Mouse (Mus musculus) urinary bladder, adult 2 months (tissue): ENCODE measurements around the gene Fbxo21. TPM values are rescaled to one million over a fixed set of nuclear protein-coding genes. Genes with fewer than 3 reads are reported as not detected.

ENCODE experiments used
- DNase-seq: peaks from one replicate; pipeline ENCODE4 v3.0.0; 2022; ENCODE audit warnings: low spot score
- polyA plus RNA-seq: library from polyadenylated mRNA; depleted of rRNA; stranded (reverse); fragments of >200 nt; gene quantifications from 2 replicates; pipeline ENCODE4 v1.2.3, GENCODE M21; 2012

Gene Fbxo21
- polyA plus RNA-seq, 1 experiment = 35.1 TPM

DNA sequence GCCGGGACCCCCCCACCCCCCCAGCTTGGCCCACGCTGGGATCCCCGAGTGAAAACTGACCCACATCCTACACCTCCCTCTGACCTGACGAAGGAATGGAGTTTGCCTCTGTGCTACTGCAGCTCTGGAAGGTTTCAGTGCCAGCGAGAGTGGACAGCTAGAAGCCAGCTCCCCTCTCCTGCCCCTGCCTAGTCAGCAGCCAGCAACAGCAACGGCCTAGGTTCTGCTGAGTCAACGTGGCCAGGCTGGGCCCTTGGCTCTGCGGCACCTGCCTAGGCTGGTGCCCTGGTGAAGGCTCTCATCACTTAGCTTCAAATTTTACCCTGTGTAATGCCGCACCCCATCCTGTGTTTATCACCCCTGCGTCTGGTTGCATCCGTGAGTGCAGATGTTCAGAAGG lies 43.4 kb downstream of the Fbxo21 start:
- DNase-seq = no peak

DNA sequence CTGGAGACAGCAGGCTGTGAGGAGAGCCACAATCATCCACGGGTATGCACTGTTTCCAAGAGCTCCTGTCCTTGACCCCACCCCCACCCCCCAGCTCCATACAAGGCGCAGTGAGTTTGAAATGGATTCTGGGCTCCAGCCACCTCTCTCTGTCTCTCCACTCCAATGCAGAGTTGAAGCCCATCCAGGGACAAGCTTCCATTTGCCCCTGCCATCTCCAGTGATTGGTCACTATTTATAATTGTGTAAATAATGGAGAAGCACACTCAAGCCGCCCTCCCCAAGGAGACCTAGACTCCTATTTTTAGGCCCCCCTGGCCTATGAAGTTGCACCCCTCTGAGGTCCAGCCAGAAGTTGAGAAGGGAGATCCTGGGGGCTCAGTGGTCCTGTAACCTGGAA lies 46.5 kb downstream of the Fbxo21 start:
- no peak for DNase-seq

DNA sequence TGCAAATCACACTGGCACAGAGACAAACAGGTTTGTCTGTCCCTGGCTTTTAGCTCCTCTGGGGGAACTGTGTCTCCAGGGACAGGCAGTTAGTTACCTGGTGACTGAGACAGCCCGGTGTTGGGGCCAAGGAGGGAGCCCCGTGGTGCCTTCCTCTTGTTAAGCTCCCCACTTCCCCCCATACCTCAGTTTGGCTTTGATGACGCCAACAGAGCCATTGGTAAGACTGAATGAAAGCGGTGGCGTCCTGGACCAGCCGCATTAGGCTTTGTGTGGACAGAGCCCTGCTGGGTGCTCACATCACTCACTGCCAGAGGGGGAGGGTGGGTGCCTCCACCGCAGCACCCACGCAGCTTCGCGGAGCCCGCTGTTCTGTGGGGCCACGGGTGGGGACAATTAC lies 49.4 kb downstream of the Fbxo21 start:
- DNase-seq = no peak

DNA sequence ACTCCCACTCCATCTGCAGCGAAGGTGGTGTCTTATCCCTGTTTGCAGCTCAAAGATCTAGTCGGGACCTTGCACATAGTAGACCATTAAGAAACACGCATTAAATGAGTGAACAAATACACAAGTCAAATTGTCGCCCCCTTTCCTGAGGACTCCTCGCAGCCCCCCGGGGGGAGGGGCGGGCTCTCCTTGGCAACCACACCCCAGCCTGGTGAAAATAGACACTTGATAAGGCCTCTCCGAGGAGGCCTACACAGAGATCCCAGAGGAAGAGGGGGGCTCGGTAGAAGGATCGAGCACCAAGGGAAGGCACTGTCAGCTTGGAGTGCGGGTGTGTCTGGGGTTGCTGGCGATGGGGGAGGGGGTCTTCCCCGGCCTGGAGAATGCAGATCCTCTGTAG lies 49.8 kb downstream of the Fbxo21 start:
- no peak for DNase-seq

DNA sequence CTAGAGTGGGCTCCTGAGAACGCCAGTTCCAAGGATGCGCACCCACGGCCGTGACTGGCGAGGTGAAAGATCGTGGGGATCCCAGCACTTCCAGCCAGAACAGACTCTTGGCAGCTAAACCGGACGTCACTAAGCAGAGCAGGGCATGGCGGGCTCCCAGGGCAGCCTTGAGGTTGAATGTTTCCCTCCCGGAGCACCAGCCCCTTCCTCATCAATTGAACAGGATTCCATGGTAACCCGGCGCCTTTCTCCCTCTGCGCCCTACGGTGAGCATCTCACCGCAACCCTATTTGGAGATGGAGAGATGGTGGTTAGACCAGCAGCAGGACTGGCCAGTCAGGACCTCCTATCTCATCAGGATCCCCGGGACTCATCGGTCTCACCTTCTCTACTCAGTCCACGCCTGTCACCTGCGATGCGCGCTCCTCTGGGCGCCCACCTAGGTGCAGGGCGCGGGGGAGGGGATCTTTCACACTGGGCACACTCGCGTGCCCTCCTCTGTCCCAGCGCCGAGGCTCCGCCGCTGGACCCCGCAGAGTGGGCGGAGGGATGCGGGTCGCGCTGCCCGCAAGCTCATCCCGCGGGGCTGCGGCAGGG lies 50.7 kb downstream of the Fbxo21 start:
- no peak for DNase-seq

DNA sequence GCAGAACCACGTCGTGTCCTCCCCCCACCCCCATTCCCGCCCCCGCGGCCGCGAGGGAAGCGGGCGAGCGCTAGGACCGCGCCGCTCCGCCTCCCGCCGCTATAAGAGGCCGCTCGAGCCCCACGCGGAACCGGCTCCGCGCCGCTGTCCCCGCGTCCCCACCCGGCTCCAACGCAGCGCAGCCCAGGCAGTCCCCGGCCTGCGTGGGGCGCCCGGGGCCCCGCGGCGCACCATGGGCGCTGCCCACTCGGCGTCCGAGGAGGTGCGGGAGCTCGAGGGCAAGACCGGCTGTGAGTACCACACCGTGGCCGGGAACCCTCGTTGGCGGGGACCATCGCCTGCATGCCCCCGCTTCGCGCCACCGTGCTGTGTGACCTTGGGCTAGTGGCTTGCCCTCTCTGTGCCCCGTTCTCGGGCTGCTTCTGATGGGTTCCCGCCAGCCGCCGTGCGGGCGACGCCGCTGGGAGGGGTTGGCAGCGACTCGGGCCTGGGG lies 51.2 kb downstream of the Fbxo21 start, which contains the start of gene Tesc:
Gene Tesc (plus strand): TSS at position 46 of the 493 bp plus-strand sequence.
- DNase-seq = no peak

DNA sequence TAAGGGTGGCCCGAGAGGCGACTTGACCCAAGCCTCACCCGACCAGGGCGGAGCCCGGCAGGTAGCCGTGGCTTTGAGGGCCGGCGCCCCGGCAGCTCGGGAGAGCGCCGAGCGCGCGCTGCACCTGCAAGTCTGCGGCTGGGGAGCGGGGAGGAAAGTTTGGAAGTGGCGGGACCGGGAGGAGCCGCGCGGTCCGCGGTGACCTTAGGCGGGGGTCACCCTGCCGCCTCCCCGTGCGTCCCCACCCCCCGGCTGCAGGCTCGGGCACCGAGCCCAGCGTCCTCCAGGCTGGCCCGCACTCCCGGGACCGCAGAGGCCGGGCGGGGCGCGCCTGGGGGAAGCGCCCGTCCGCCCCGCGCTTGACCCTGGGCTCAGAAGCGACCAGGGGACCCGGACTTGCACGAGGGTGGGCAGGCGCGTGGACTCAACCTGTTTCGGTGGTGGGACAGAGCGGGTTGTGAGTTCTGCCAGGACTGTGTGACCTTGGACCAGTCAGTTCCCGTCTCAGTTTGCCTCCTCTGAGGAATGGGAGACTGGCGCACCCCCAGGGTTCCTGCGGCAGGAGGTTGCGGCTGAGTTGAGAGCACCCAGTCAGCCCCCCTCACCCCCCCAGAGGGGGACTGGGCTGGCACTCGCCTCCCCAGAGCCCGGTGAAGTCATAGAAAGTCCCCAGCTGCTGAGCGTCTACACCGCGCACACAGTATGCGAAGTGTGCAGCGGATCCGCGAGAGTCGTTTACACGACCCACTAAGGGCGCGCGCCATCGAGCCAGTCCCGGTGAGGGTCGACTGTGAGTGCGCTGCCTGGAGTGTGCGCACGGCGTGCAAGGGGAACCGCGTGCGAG lies 51.9 kb downstream of the Fbxo21 start:
- no peak for DNase-seq

DNA sequence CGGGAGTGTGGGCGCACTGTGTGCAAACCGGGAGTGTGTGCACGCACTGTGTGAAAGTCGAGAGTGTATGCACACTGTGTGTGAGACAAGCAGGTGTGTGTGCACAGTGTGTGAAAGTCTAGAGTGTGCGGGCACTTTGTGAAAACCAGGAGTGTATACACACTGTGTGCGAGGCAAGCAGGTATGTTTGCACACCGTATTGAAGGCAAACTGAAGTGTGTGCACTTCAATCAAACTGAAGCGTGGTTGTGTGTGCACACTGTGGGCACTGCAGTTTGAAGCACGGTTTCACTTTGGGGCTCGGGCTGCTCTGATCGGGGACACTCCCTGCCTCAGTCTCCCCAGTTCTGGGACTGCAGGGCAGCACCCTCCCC lies 52.5 kb downstream of the Fbxo21 start:
- no peak for DNase-seq

DNA sequence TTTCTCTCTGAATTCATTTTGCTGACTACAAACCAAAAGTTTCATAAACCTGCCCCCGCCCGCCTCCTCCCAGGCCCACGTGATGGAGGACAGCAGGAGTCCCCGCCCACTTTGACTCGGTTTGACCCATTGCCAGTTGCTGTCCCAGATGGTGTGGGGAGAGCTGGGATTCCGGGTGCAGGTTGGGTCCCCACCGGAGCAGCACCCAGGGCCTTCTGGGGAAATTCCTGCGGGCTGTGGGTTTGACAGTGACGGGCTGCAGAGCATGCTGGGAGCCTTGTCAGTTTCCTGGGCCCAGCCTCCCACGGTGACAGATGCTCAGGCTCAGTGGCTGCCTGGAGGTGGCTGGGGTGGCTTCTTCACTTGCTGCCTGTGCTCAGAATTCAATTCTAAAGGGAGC lies 52.9 kb downstream of the Fbxo21 start:
- DNase-seq = no peak

DNA sequence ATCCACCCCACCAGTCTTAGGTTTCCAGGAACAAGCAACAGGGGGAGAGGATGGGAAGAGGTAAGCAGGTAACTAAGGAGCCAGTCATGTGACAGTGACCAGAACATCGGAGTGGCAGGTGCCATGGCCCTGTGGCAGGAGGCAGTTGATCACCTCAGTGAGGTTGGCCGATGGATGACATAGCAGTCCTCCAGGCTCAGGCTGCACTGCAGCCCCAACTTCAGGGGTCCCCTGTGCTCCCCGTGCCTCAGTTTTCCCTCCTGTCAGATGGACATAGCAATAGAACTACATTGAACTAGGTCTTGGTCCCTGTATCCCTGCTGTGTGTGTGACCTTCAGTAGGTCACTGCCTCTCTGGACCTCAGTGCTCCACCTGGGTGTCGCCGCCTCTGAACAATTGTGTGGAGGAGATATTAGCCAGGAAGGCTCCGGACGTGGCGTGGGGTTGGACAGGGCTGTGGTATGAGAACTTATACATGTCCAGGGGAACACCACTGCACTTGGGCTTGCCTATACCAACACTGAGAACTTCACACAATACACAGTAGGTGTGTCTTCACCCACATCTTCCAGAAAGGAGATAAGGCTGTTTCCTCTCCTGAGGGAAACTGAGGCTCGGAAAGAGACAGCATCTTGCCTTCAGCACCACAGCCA lies 53.6 kb downstream of the Fbxo21 start:
- no peak for DNase-seq

DNA sequence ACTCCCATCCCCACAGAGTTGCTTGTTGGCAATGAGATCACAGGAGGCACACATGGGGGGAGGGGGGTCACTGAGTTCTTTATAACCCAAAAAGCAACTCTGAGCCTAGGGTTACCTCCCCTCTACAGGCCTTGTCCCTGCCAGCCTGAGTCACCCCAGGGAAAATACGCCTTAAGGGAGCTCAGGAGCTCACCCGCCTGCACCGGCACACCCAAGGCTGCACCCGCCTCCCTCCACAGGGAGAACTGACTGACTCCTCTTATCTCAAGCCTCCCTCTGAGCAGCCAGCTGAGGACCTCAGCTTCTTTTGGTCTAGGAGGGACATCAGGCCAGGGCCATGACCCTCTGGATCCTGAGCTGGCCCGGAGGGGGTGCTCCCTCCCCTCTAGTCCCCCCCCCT lies 54.5 kb downstream of the Fbxo21 start:
- no peak for DNase-seq

DNA sequence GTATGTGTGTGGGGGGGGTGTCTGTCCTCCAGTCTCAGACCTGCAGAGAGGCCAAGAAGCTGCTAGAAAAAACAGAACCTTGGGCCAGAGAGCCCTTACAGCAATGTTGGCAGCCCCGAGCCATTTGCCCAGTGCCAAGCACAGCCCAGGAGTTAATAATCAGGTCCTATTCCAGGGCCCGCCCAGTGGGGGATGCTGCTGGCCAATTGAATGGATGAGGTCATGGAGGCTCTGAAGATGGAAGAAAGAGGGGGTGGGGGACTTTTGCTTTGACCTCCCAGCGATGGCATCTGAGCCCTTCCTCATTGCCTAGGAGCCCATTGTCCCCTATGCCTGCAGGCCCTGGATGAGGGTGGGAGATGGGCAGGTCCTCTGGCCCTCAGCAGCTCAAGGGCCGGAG lies 55.0 kb downstream of the Fbxo21 start:
- DNase-seq = no peak

DNA sequence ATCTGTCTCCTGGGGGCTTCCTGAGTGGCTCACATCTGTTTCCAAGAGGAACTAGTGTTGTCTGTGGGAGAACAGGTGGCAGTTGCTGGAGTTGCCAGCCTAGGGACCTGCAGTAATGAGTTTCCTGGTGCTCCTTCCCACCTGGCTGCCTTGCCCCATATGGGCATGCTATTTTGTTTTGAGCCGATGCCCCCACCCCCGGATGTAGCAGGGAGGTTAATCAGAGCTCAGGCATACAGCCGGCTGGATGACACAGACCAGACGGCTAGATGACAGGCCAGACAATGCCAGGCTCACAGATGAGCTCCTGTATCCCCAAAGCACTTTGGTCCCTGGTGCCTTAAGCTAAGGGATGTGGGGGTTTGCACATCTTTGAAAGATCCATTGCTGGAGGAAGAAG lies 56.8 kb downstream of the Fbxo21 start:
- DNase-seq = no peak

DNA sequence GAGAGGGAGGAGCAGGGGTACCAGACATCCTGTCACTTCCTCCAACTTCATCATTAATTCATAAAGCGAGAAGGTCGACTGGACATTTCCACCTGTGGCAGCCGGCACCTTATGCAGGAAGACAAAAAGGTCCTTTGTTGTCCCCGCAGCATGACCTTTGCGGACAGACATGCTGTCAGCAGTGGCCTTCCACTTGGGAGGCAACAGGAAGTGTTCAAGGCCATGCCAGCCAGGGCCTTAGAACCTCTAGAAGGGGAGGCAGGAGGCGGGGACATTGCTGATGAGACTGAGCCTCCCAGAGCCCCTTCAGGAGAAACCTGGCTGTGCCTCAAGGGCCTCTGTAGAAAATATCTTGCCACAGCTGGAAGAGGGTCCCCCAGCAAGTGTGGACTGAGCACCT lies 57.2 kb downstream of the Fbxo21 start:
- no peak for DNase-seq

DNA sequence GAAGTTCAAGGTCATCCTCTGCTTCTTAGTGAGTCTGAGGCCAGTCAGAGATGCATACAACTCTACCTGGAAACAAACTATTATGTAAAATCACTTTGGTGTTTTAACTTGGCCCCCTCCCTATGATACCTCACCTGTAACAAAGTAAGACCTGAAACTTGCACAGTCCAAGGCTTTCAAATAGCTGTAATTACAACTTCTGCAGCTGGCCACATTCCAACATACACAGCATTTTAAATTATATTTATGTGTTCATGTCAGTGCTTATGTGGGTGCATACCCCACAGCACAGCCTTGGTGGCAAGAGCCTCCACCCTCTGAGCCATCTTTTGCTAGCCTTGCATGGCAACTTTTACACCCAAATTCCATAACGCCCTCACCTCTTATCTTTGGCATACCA lies 58.1 kb downstream of the Fbxo21 start:
- DNase-seq = no peak

DNA sequence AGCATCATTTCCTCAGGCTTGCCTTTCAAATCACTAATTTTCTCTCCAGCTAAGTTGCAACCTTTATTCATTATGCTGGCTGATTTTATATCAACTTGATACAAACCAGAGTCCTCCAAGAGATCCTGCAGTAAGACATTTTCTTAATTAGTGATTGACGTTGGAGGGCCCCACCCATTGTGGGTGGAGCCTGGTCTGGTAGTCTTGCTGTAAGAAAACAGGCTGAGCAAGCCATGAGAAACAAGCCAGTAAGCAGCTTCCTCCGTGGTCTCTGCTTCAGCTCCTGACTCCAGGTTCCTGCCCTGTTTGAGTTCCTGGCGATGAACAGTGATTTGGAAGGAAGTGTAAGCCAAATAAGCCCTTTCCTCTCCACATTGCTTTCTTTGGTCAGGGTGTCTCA lies 59.3 kb downstream of the Fbxo21 start:
- no peak for DNase-seq

DNA sequence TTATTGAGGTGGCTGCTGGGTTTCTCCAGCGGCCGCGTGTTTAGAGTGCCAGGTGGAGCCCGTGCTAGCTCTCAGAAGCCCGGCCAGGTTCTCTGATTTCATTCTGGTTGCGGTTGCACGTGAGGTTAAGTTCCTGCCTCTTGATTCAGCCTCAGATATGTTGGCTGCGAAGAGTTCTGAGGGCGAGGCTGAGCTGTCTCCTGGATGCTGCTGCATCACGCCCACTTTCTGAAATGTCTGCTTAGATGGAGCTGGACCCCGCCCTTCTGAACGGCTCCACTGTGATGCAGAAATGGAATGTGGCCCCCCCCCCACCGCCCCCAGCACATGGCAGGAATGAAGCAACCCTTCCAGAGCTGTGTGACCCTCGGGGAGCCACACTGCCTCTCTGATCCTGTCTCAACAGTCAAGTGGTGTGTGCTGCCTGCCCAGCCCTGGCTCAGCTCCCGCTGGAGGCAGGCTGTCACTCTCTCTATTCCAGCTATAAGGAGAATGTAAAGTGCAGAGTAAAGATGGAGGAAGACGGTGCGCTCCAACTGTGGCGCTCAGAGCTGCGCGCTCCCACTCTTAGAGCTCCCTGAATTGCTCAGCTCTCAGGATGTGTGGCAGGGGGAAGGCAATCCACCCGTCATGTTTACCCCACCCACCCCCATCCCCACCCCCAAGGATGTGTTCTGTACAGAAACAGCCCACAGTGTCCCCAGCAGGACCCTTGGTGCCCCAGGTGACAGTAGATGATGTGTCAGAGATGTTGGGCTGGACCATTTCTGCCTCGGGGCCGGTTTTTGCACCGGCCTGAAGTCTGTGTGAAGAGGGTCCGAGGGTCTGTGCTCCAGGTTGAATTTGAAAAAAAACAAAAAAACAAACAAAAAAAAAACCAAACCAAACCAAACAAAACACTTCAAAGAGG lies 60.6 kb downstream of the Fbxo21 start:
- no peak for DNase-seq

DNA sequence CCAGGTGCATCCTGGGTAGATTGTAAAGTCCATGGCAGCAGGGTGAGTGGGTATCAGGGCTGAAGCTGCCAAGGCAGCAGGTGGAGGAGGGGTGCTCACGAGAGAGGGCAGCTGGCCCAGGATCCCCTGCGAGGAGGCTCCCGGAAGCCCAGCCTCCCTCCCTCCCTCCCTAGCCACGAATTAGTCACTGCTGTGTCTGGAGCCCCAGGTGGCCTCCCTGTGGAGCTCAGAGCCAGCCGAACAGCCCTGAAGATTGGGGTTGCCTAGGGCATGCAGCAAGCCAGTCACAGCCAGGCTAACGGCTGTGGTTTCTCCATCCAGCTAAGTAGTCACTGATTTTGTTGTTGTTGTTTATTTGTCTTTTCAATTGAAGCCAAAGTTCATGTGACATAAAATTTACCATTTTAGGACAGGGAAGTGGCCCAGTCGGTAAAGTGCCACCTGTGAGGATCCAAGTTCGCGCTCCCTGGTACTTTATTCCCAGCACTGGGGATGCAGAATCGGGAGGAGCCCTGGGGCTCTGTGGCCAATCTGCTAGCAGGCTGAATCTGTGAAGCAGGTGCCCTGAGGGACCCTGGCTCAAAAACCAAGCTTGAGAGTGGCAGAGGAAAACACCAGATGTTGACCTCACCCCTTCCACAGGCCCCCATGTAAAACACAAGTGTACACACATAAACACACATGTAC lies 61.4 kb downstream of the Fbxo21 start:
- DNase-seq = no peak

DNA sequence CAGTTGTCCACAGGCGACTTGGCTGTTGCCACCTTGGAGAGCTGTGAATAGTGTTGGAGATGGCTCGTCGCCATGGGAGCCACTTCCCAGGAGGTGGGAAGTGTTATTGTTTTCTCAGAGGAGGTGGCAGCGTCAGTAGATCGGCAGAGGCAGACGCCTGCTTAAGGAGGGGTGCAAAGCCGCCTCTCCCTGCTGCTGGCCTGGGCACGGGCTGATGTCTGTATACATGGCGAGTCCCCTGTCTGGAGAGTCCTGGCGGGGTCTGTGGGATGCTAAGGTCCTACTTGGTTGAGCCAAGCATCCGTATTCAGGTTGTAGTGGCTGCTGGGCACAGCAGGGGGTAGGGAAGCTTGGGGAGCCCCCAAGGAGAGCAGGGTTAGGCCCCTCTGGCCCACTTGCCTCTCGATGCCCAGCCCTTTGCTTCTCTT lies 62.7 kb downstream of the Fbxo21 start:
- no peak for DNase-seq

DNA sequence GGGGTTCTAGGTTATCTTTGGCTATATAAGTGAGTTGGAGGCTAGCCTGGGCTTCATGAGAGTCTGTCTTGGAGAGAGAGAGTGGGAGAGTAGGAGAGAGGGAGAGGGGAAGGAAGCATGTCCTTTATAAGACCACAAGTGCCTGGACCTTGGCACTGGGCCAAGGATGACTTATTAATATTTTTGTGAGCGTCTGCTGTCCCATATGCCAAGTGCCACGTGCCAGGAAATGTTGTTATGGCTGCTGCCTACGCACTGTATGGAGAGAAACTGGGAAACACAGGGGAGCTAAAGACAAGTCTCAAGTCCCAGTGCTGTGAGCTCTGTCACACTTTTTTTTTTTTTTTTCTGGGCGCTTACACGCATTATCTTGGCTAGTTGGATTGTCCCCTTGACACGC lies 66.1 kb downstream of the Fbxo21 start:
- no peak for DNase-seq

DNA sequence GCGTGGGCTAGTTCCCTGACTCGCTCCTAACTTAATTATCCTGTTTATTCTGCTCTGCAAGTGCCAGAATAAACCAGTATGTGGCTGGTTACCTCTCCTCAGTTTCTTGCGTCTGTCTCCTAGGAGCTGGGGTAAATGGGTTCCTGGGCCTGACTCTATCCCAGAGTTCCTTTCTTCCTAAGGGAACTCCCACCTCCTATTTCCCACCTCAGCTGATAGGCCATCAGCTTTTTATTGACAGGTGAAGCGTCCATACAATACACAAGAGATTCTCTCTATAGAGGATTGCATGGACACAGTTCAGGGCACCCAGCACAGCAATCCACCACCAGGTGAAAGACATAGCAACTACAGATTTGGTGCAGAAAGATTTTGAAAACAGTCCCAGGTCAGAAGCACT lies 67.2 kb downstream of the Fbxo21 start:
- no peak for DNase-seq
